Mouse (Mus musculus): ENCODE measurements around the gene Trpm4.
"Not testable (repeated sequence)": the region's sequence is repeated elsewhere in the genome, so short reads cannot be mapped to it uniquely, and the experiment has no call there.

The Trpm4 gene

GRCm38 (mm10) chr7:45312023-45312422 is 21.6 kb downstream of the Trpm4 start:
- no peak for DNase-seq

GRCm38 (mm10) chr7:45309455-45309854 is 24.1 kb downstream of the Trpm4 start:
- DNase-seq, result peak; percentile 32 to 41

GRCm38 (mm10) chr7:45308551-45309240 is 24.9 kb downstream of the Trpm4 start:
- no peak for DNase-seq

- DNase-seq, result peak; percentile 40 to 45
Measured at GRCm38 (mm10) chr7:45305275-45305674, 28.3 kb downstream of the Trpm4 start.

GRCm38 (mm10) chr7:45304869-45305268 is 28.7 kb downstream of the Trpm4 start:
- no peak for DNase-seq

- DNase-seq, result no peak
Measured at GRCm38 (mm10) chr7:45302626-45303025, 31.0 kb downstream of the Trpm4 start.

GRCm38 (mm10) chr7:45300270-45300669 is 33.3 kb downstream of the Trpm4 start:
- peak; percentile 32 to 46 for DNase-seq

GRCm38 (mm10) chr7:45299752-45300151 is 33.8 kb downstream of the Trpm4 start:
- DNase-seq, result peak; percentile 32 to 36

- no peak for DNase-seq
Measured at GRCm38 (mm10) chr7:45297563-45297962, 36.0 kb downstream of the Trpm4 start.

- no peak for DNase-seq
Measured at GRCm38 (mm10) chr7:45296626-45297025, 37.0 kb downstream of the Trpm4 start.

- DNase-seq, result no peak
Measured at GRCm38 (mm10) chr7:45286486-45286885, 47.1 kb downstream of the Trpm4 start.

- peak; percentile 72 to 75 for DNase-seq
Measured at GRCm38 (mm10) chr7:45277136-45277760, 56.3 kb downstream of the Trpm4 start, which contains the start of gene Slc6a21. Gene Slc6a21 (plus strand): TSS chr7:45277513.

- no peak for DNase-seq
Measured at GRCm38 (mm10) chr7:45273672-45274071, 59.9 kb downstream of the Trpm4 start.

- DNase-seq, result no peak
Measured at GRCm38 (mm10) chr7:45272786-45273412, 60.7 kb downstream of the Trpm4 start.

GRCm38 (mm10) chr7:45265518-45265917 is 68.1 kb downstream of the Trpm4 start:
- no peak for DNase-seq

GRCm38 (mm10) chr7:45264348-45264747 is 69.2 kb downstream of the Trpm4 start:
- DNase-seq, result no peak

GRCm38 (mm10) chr7:45263006-45263607 is 70.5 kb downstream of the Trpm4 start:
- no peak for DNase-seq

GRCm38 (mm10) chr7:45262266-45262665 is 71.3 kb downstream of the Trpm4 start:
- no peak for DNase-seq

GRCm38 (mm10) chr7:45259281-45259680 is 74.3 kb downstream of the Trpm4 start:
- no peak for DNase-seq

GRCm38 (mm10) chr7:45257063-45257840 is 76.3 kb downstream of the Trpm4 start:
- DNase-seq, result no peak

- not testable (repeated sequence) for DNase-seq
Measured at GRCm38 (mm10) chr7:45255822-45256221, 77.8 kb downstream of the Trpm4 start.

GRCm38 (mm10) chr7:45253806-45254205 is 79.8 kb downstream of the Trpm4 start:
- no peak for DNase-seq
